Mouse (Mus musculus): ENCODE measurements around the gene Gas7.
A peak's percentile ranks its signal among the peaks of the same experiment; 100 is the strongest.

Gene Gas7

DNA sequence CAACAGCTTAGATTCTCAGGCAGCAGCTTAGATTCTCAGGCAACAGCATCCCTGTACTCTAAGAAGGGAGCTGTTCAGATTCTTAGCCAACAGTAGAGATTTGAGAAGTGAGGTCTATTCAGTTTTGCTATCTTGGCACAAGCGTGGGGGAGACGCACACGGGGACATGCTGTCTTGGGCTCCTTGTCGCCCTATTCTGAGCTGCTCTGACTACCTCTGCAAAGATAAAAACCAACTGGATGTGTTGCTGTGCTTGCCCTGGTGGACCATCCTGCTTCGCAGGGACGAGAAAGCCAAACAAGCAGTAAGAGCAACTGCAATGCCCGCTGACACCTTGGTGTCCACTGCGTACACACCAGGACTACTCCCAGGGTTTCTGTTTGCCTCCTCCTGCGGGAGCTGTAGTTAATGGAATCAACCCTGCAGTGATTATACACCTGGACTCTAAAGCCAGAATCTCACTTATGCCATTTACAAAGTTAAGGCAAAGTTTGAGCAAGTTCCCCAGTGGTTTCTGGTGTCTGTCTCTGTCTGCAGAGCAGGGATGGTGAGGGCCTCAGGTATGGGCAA, 198.4 kb downstream of the Gas7 start:
- no peak for DNase-seq (ENCODE audit: low spot score in 2 of 2)

DNA sequence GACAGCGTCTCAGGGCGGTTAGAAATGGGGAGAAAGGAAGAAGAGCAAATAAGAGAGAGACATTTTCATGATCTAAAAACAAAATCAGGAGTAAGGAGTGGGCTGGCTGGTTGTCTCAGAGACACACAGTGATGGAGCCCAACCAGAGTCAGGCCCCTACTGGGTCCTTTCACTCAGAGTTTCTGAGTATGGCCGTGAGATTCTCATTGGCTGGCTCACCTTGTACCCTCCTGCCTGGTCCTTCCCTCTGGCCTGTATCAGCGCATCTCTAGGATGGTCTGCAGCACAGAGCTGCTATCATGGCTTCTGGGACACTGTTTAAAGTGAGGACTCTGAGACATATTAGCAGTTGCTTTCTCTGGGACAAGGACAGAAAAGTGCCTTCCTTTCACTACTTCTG, 199.3 kb downstream of the Gas7 start:
- no peak for DNase-seq (ENCODE audit: low spot score in 2 of 2)

DNA sequence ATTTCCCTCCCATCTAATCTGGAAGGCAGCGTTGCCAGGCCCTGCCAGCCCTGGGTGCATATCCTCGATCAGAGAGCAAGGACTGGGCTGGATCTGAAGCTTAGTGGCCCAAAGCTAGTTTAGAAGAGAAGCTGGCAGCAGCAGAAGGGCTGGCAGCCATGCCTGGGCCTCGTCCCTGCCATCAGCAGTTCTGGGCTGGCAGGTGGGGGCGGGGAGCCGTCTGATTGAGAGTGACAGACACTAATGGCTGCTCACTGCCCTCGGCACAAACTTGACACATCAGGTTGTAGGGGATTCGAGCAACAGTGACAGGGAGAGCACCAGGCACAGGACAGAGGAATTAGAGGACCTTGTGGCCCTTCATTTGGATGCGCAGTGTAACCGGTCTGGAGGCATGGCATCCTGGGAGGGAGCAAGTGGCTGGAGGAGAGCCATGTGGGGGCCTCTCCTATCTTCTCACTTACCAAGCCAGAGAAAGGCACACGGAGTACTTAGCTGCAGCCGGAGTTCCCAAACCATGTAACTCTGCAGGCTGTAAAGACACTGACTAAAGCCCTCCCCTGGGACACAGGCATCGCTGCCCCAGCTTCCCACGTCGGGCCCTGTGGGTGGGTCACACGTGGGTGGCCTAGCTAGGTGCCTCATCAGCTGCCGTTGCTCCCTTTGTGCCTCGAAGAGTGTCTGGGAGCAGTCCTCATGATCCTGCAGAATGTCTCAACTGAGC, 200.2 kb downstream of the Gas7 start:
- DNase-seq (ENCODE audit: low spot score in 2 of 2), result no peak

DNA sequence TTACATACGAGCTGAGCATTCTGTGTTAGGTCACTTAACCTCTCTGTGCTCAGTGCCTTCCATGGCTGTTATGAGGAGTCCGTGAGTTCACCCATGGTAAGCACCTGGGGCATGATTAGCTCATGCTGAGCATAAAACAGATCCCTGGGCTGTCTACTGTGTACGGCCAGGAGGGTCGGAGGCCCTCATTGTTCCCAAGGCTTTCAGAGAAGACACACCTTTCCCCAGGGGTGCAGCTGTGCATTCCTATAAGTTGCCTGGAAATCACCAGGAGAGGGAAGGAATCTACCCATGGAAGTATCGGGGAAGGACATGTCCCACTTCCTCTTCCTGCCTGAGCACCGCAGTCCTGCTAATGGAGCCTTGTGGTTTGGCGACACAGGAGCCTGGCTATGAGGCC, 201.1 kb downstream of the Gas7 start:
- no peak for DNase-seq (ENCODE audit: low spot score in 2 of 2)

DNA sequence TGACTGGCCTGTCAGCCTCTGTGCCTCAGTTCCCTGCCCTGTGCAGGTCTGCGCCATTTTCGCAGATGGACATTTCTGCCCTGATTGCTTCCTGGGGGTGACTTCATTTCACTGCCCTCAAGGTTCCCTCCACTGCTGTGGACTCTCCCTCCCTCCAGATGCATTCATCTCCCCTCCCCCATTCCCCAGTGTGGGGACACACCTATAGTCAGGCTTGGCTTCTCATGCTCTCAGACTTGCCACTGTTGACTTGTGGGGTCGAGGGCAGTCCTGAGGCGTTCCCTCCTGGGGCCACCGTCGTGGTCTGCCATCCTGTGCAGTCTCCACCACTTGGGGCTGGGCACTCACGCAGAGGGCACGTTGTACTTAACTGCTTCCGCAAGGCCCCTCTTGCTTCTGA, 201.6 kb downstream of the Gas7 start:
- DNase-seq (ENCODE audit: low spot score in 2 of 2), result no peak

GRCm38 (mm10) chr11:67657685-67658382, 202.6 kb downstream of the Gas7 start:
- DNase-seq (ENCODE audit: low spot score in 2 of 2), result no peak

- DNase-seq (ENCODE audit: low spot score in 2 of 2), result no peak
Measured at GRCm38 (mm10) chr11:67661465-67661864, 206.2 kb downstream of the Gas7 start.

GRCm38 (mm10) chr11:67663437-67663836, 208.2 kb downstream of the Gas7 start:
- DNase-seq (ENCODE audit: low spot score in 2 of 2), result no peak

- DNase-seq (ENCODE audit: low spot score in 2 of 2), result no peak
Measured at GRCm38 (mm10) chr11:67664261-67664660, 209.0 kb downstream of the Gas7 start.

GRCm38 (mm10) chr11:67664918-67665317, 209.7 kb downstream of the Gas7 start:
- no peak for DNase-seq (ENCODE audit: low spot score in 2 of 2)

DNA sequence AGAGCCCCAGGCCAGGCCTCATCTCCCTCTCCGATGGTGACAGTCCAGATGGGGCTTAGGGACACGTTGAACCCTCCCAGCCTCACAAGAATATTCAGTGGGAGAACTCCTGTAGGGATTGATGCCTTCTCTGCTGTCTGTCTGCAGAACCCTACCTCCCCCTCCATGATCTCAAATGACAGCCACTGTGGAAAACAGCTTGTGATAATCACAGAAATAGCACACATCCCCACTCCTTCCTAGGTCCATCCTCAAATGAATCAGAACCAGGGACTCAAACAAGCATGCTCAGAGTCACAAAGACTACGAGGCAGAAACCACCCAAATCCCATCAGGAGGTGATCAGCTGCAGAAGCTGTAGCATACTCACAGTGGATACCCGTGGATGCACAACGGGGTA, 210.9 kb downstream of the Gas7 start:
- DNase-seq (ENCODE audit: low spot score in 2 of 2), result no peak

DNA sequence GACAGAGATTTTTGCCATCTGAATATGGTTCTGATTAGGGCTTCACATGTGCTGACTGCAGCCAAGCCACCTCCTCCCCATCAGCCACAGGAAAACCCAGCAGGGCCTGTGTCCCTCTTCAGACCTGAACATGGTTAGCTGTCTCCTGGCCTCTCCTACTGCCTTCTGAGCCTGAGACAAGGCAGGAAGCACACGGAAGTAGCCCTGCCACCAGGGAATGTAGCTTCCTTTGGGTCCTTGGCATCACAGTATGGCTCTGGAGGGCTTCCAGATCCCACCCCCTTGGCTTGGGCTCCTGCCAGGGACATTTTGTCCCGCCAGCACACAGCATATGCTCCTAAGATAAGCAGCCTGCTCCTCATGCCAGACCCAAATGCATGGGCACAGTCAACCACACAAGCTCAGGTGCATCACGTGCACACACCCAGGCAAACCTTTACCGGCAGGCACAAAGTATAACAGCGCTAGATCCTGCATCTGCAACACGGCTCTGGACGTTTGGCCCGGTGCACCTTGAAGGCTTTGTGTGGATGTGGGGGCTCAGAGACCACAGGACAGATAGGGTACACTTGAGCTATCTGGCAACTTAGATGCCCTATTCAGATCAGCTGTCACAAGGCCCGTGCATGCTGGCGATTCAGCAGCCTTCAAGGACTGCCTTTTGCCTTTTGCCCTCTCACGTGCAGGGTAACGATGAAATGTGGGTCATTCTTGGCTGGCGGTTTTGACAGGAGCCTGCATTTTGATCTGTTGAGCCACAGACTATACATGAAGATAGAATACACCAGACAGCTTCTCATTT, 212.5 kb downstream of the Gas7 start:
- peak; percentile 73 to 74 for DNase-seq (ENCODE audit: low spot score in 2 of 2)

- no peak for DNase-seq (ENCODE audit: low spot score in 2 of 2)
Measured at GRCm38 (mm10) chr11:67668460-67669007, 213.3 kb downstream of the Gas7 start.

DNA sequence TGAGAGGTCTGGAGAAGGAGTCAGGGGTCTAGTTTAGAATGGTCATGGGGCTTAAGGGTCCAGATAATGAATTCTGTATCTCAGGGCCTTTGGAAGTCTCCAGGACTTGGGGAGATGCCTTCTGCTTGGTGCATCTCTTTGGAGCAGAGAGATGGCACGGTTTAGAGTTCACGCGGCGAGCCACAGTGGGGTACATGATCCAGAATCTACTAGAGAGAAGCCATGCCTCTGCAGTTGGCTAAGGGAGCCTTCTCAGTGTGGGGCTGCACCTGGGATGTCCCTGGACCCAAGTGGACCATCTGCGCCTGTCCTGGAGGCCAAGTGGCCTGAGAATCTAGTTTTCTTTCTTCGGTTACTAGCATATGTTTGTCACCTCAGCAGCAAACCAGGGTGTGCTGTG, 214.8 kb downstream of the Gas7 start:
- DNase-seq (ENCODE audit: low spot score in 2 of 2), result no peak

GRCm38 (mm10) chr11:67672140-67672539, 216.9 kb downstream of the Gas7 start:
- peak in 1 of 2 experiments; percentile 36 for DNase-seq (ENCODE audit: low spot score in 2 of 2)

- peak in 1 of 2 experiments; percentile 59 for DNase-seq (ENCODE audit: low spot score in 2 of 2)
Measured at GRCm38 (mm10) chr11:67675562-67676540, 220.6 kb downstream of the Gas7 start.

GRCm38 (mm10) chr11:67679300-67679699, 224.1 kb downstream of the Gas7 start:
- no peak for DNase-seq (ENCODE audit: low spot score in 2 of 2)

- no peak for DNase-seq (ENCODE audit: low spot score in 2 of 2)
Measured at GRCm38 (mm10) chr11:67679930-67680329, 224.7 kb downstream of the Gas7 start.

GRCm38 (mm10) chr11:67681871-67682270, 226.6 kb downstream of the Gas7 start:
- no peak for DNase-seq (ENCODE audit: low spot score in 2 of 2)

DNA sequence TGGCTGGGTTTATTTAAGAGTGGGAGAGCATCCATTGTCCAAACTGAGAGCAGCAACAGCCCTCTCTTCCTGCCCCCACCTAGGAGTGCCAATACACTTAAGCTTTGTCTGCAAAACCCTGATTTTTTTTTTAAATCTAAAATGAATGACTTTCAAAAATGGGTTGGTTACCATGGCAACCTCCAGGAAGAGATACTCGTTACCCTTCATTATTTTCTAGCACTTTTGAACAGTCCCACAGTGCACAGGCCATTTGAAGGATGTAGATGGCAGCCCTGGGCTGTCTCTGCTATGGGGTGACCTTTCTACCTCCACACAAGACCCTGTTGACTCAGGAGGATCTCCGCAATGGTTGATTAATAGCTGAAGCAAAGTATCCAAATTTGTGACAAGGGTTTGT, 230.9 kb downstream of the Gas7 start:
- no peak for DNase-seq (ENCODE audit: low spot score in 2 of 2)
